ENCODE assay signal across 22 mouse cellular contexts in genomic region chr1:170774431-170774830, GRCm38 (mm10).
"Had no signal": no experiment of that assay in that cellular context is flagged by ENCODE, and none has a peak within 500 bp of the region (broad histone marks: within the 10 kb centered on the region; RNA-seq: fewer than 3 reads in every experiment).

No protein-coding gene starts in this region.

- H3K27ac ChIP-seq: layer of hippocampus, adult 2 months; limb, embryonic 10.5 days; limb, embryonic 13.5 days; liver, embryonic 14.5 days; macrophage; midbrain, embryonic 12.5 days; midbrain, embryonic 15.5 days; neural tube, embryonic 12.5 days; neural tube, embryonic 15.5 days; stomach, postnatal 0 days had no signal

- H3K4me2 ChIP-seq: limb, embryonic 13.5 days; lung, embryonic 14.5 days; midbrain, embryonic 12.5 days; midbrain, embryonic 15.5 days; neural tube, embryonic 12.5 days; neural tube, embryonic 15.5 days had no signal

- H3K4me3 ChIP-seq: layer of hippocampus, adult 2 months; limb, embryonic 10.5 days; limb, embryonic 13.5 days; midbrain, embryonic 12.5 days; midbrain, embryonic 15.5 days; neural tube, embryonic 12.5 days; neural tube, embryonic 15.5 days had no signal

- H3K27me3 ChIP-seq: limb, embryonic 13.5 days; midbrain, embryonic 12.5 days; midbrain, embryonic 15.5 days; neural tube, embryonic 12.5 days; neural tube, embryonic 15.5 days had no signal

- H3K36me3 ChIP-seq: limb, embryonic 13.5 days; midbrain, embryonic 15.5 days; neural tube, embryonic 12.5 days; neural tube, embryonic 15.5 days had no signal

- DNase-seq: layer of hippocampus, adult 9-11 months; liver; liver, postnatal 0 days; lung, embryonic 14.5 days; right cerebral cortex, adult 18-20 months; right cerebral cortex, postnatal 14 days; right cerebral cortex, postnatal 4 days; thymus, adult 2 months; thymus, postnatal 14 days; thymus, postnatal 4 days had no signal

- H3K9ac ChIP-seq: limb, embryonic 13.5 days; liver, embryonic 14.5 days; liver, postnatal 0 days; lung, embryonic 14.5 days; midbrain, embryonic 12.5 days; midbrain, embryonic 15.5 days; neural tube, embryonic 12.5 days; neural tube, embryonic 15.5 days had no signal

- H3K4me1 ChIP-seq: midbrain, embryonic 12.5 days; midbrain, embryonic 15.5 days; neural tube, embryonic 15.5 days had no signal

- ATAC-seq: intestine, postnatal 0 days; liver, postnatal 0 days; lung, postnatal 0 days; midbrain, embryonic 15.5 days had no signal

- H3K9me3 ChIP-seq: limb, embryonic 10.5 days; limb, embryonic 13.5 days; midbrain, embryonic 12.5 days; midbrain, embryonic 15.5 days; neural tube, embryonic 12.5 days; neural tube, embryonic 15.5 days had no signal
